ENCODE assay signal across 23 mouse cellular contexts in genomic region chr3:66486184-66486583, GRCm38 (mm10).
DNase-seq lines count a peak whose midpoint lies in the region; ATAC-seq and TF ChIP-seq lines count a peak whose summit lies in the region.
"Had no signal": no experiment of that assay in that cellular context is flagged by ENCODE, and none has a peak within 500 bp of the region (broad histone marks: within the 10 kb centered on the region; RNA-seq: fewer than 3 reads in every experiment).

No protein-coding gene starts in this region.

- no peak for TF ChIP-seq CTCF in liver, postnatal 0 days (IDR thresholded peaks at IDR 0.05; ENCODE audit: low read depth)

- no peaks in the 10 kb centered on the region for H3K27me3 ChIP-seq in heart, embryonic 10.5 days (ENCODE audit: insufficient read depth, poor library complexity, severe bottlenecking)
- H3K27me3 ChIP-seq in intestine, embryonic 16.5 days (replicated peaks; ENCODE audit: control insufficient read depth, insufficient read depth, low read length): no peaks in the 10 kb centered on the region
- no peaks in the 10 kb centered on the region for H3K27me3 ChIP-seq in liver, postnatal 0 days (ENCODE audit: insufficient read depth, low read length)
- H3K27me3 ChIP-seq in hindbrain, embryonic 13.5 days: no peaks in the 10 kb centered on the region
- H3K27me3 ChIP-seq: limb, embryonic 15.5 days; neural tube, embryonic 12.5 days had no signal

- no peaks in the 10 kb centered on the region for H3K9me3 ChIP-seq in heart, embryonic 10.5 days
- H3K9me3 ChIP-seq in intestine, embryonic 16.5 days (ENCODE audit: control insufficient read depth, low read length): no peaks in the 10 kb centered on the region
- no peaks in the 10 kb centered on the region for H3K9me3 ChIP-seq in liver, postnatal 0 days (ENCODE audit: low read length)
- no peaks in the 10 kb centered on the region for H3K9me3 ChIP-seq in hindbrain, embryonic 13.5 days
- H3K9me3 ChIP-seq: forebrain, embryonic 15.5 days; G1E; limb, embryonic 15.5 days; midbrain, embryonic 10.5 days; neural tube, embryonic 12.5 days had no signal

- H3K36me3 ChIP-seq in heart, embryonic 10.5 days: no peaks in the 10 kb centered on the region
- no peaks in the 10 kb centered on the region for H3K36me3 ChIP-seq in intestine, embryonic 16.5 days (ENCODE audit: control insufficient read depth, insufficient read depth, low read length)
- no peaks in the 10 kb centered on the region for H3K36me3 ChIP-seq in liver, postnatal 0 days (replicated peaks; ENCODE audit: insufficient read depth, low read length)
- no peaks in the 10 kb centered on the region for H3K36me3 ChIP-seq in hindbrain, embryonic 13.5 days
- H3K36me3 ChIP-seq: forebrain, embryonic 15.5 days; G1E; limb, embryonic 15.5 days; midbrain, embryonic 10.5 days; neural tube, embryonic 12.5 days had no signal

- H3K9ac ChIP-seq in intestine, embryonic 16.5 days (ENCODE audit: low read depth, low read length): no peak overlapping the region
- H3K9ac ChIP-seq in liver, postnatal 0 days (replicated peaks): no peak overlapping the region
- H3K9ac ChIP-seq in hindbrain, embryonic 13.5 days: no peak overlapping the region
- H3K9ac ChIP-seq: forebrain, embryonic 15.5 days; hindbrain, embryonic 14.5 days; limb, embryonic 15.5 days; neural tube, embryonic 12.5 days had no signal

- peak; percentile 100 for TF ChIP-seq EP300 in liver, postnatal 0 days (IDR thresholded peaks at IDR 0.05; ENCODE audit: low read depth)

- no peak overlapping the region for H3K4me3 ChIP-seq in heart, embryonic 10.5 days
- no peak overlapping the region for H3K4me3 ChIP-seq in intestine, embryonic 16.5 days (ENCODE audit: low read length)
- no peak overlapping the region for H3K4me3 ChIP-seq in liver, postnatal 0 days (ENCODE audit: low read depth, low read length)
- no peak overlapping the region for H3K4me3 ChIP-seq in hindbrain, embryonic 13.5 days
- H3K4me3 ChIP-seq: forebrain, embryonic 15.5 days; limb, embryonic 15.5 days; midbrain, embryonic 10.5 days; neural tube, embryonic 12.5 days had no signal

- ATAC-seq in intestine, embryonic 16.5 days: peak; percentile 72
- peak; percentile 100 for ATAC-seq in liver, postnatal 0 days
- ATAC-seq in hindbrain, embryonic 13.5 days (ENCODE audit: low FRiP score): no peak
- ATAC-seq: CD4-positive, CD25-positive, alpha-beta regulatory T cell, adult 4 months; forebrain, embryonic 15.5 days had no signal

- no peak overlapping the region for H3K27ac ChIP-seq in heart, embryonic 10.5 days
- H3K27ac ChIP-seq in intestine, embryonic 16.5 days (ENCODE audit: low read length): no peak overlapping the region
- H3K27ac ChIP-seq in liver, postnatal 0 days (ENCODE audit: low read depth): peak overlapping the region; percentile 46; the same call in 1 of the 2 replicates
- H3K27ac ChIP-seq in hindbrain, embryonic 13.5 days: no peak overlapping the region
- H3K27ac ChIP-seq: forebrain, embryonic 15.5 days; hindbrain, embryonic 14.5 days; limb, embryonic 15.5 days; midbrain, embryonic 10.5 days; neural tube, embryonic 12.5 days had no signal

- peak; percentile 77 for DNase-seq in heart, embryonic 10.5 days (ENCODE audit: low spot score)
- no peak for DNase-seq in heart, postnatal 10 days
- peak; percentile 83 for DNase-seq in c-Kit-negative CD71-positive TER-119-positive erythroid progenitor cells, embryonic 14.5 days (ENCODE audit: low read depth, low spot score)
- peak; percentile 50 for DNase-seq in liver, postnatal 0 days
- DNase-seq in embryo, embryonic 10 days (ENCODE audit: low spot score): no peak
- DNase-seq in cerebellum, adult 9-10 months: no peak
- DNase-seq: adrenal gland, postnatal 14 days; cerebellum, postnatal 10 days; heart, adult 11 months; kidney, adult 18-20 months; kidney, postnatal 25 days; layer of hippocampus, adult 9-11 months; lung, postnatal 14 days; thymus, postnatal 4 days had no signal

- no peak overlapping the region for H3K4me2 ChIP-seq in intestine, embryonic 16.5 days (ENCODE audit: low read depth, low read length)
- H3K4me2 ChIP-seq in liver, postnatal 0 days (ENCODE audit: low read depth, low read length): peak overlapping the region; percentile 58
- no peak overlapping the region for H3K4me2 ChIP-seq in hindbrain, embryonic 13.5 days
- H3K4me2 ChIP-seq: forebrain, embryonic 15.5 days; hindbrain, embryonic 14.5 days; limb, embryonic 15.5 days; neural tube, embryonic 12.5 days had no signal

- 62% methylated on average over 1 of the region's 1 CpGs for WGBS in heart, embryonic 10.5 days
- 87% methylated on average over 1 of the region's 1 CpGs for WGBS in intestine, embryonic 16.5 days
- WGBS in liver, postnatal 0 days (ENCODE audit: insufficient replicate concordance): 43% methylated on average over 1 of the region's 1 CpGs
- WGBS in hindbrain, embryonic 13.5 days: 100% methylated on average over 1 of the region's 1 CpGs

- no peaks in the 10 kb centered on the region; the same call in 1 of the 2 replicates for H3K4me1 ChIP-seq in heart, embryonic 10.5 days
- no peaks in the 10 kb centered on the region for H3K4me1 ChIP-seq in intestine, embryonic 16.5 days (ENCODE audit: control insufficient read depth, insufficient read depth, low read length)
- H3K4me1 ChIP-seq in liver, postnatal 0 days (ENCODE audit: insufficient read depth): peaks cover 7% of the 10 kb centered on the region; the same call in 1 of the 2 replicates
- peaks cover 6% of the 10 kb centered on the region; the same call in 1 of the 2 replicates for H3K4me1 ChIP-seq in hindbrain, embryonic 13.5 days (replicated peaks)
- H3K4me1 ChIP-seq: limb, embryonic 15.5 days; neural tube, embryonic 12.5 days had no signal

- intact Hi-C loops in heart, postnatal 10 days (cut with DNase I): no loop called here

Comparison
In these comparisons a context has a peak if more than half of its experiments do, and no peak if none do; other contexts are left out.
1. DNase-seq: peak in heart, embryonic 10.5 days (single experiment), c-Kit-negative CD71-positive TER-119-positive erythroid progenitor cells, embryonic 14.5 days (single experiment) and liver, postnatal 0 days (single experiment); none in heart, postnatal 10 days (0 of 2), embryo, embryonic 10 days (single experiment) and cerebellum, adult 9-10 months (single experiment).